Mouse (Mus musculus): ENCODE results near the gene Rasl2-9.

GRCm38 (mm10) chr7:5081939-5082338 lies 43.8 kb downstream of the Rasl2-9 start:
- TF ChIP-seq CTCF (IDR thresholded peaks at IDR 0.05; ENCODE audit: low read depth), result no peak
- no peak for TF ChIP-seq EP300 (IDR thresholded peaks at IDR 0.05; ENCODE audit: low read depth)
